Mouse (Mus musculus): Measurements from ENCODE around the gene Thbd. TPM values are rescaled to one million over a fixed set of nuclear protein-coding genes. Genes with fewer than 3 reads are reported as not detected.

Gene Thbd
- polyA plus RNA-seq, 1 experiment from 2014 or later = 1.3 TPM

DNA sequence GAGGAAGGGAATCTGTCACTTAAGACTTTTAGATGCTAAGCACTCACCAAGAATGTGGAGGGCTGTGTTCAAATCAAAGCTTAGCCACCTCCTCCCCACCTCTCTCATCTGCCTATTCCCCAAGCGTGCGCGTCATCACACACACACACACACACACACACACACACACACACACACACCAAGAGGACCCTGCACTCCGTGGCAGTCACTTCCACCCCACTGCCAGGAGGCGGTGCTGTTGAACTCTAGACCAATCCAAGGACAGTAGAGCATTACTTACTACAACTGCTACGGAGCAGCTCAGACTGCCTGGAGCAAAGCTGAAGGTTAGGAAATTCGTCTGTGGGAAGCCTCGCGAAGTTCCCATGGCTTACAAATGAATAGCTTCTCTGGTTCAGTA, 1.2 kb upstream of the Thbd start:
- 33% methylated on average over 9 of the region's 9 CpGs for WGBS
- ATAC-seq (ENCODE audit: low read depth) = peak; percentile 70
- Histone ChIP-seq H3K4me1 (ENCODE audit: control insufficient read depth, insufficient read depth, low read length) (peaks cover 17% of the 10 kb centered on the region), H3K36me3 (ENCODE audit: control insufficient read depth, insufficient read depth, low read length) (no peaks in the 10 kb centered on the region), H3K4me3 (ENCODE audit: low read depth, low read length) (no peak overlapping the region), H3K27ac (ENCODE audit: low read depth, low read length) (no peak overlapping the region), H3K9ac (replicated peaks; ENCODE audit: low read depth, low read length) (no peak overlapping the region), H3K9me3 (ENCODE audit: control insufficient read depth, low read length) (no peaks in the 10 kb centered on the region), H3K4me2 (ENCODE audit: low read depth, low read length) (no peak overlapping the region), H3K27me3 (ENCODE audit: control insufficient read depth, insufficient read depth, low read length) (peaks cover 31% of the 10 kb centered on the region)

DNA sequence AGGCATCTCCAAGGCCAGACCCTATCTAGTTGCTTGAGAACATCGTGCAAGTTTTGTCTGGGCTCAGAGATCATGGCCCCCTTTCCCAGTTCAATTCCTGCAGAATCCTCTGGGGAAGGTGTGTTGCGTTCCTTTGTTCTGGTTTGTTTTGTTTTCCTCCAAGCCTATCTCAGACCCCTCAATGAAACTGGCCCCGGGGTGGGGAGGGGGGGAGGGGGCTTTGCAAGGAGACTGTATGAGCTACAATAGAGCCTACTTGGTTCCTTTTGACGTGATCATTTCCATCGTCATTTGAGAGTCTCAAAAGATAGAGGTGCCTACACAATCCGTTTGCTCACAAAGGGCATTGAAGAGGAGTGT, 753 bp upstream of the Thbd start:
- H3K4me2 ChIP-seq (ENCODE audit: low read depth, low read length) = no peak overlapping the region
- peaks cover 31% of the 10 kb centered on the region for H3K27me3 ChIP-seq (ENCODE audit: control insufficient read depth, insufficient read depth, low read length)
- no peaks in the 10 kb centered on the region for H3K9me3 ChIP-seq (ENCODE audit: control insufficient read depth, low read length)
- WGBS = 18% methylated on average over 6 of the region's 6 CpGs
- H3K36me3 ChIP-seq (ENCODE audit: control insufficient read depth, insufficient read depth, low read length) = no peaks in the 10 kb centered on the region
- H3K4me3 ChIP-seq (ENCODE audit: low read depth, low read length) = no peak overlapping the region
- ATAC-seq (ENCODE audit: low read depth) = no peak
- H3K4me1 ChIP-seq (ENCODE audit: control insufficient read depth, insufficient read depth, low read length) = peaks cover 17% of the 10 kb centered on the region
- no peak overlapping the region for H3K9ac ChIP-seq (replicated peaks; ENCODE audit: low read depth, low read length)
- H3K27ac ChIP-seq (ENCODE audit: low read depth, low read length) = no peak overlapping the region

DNA sequence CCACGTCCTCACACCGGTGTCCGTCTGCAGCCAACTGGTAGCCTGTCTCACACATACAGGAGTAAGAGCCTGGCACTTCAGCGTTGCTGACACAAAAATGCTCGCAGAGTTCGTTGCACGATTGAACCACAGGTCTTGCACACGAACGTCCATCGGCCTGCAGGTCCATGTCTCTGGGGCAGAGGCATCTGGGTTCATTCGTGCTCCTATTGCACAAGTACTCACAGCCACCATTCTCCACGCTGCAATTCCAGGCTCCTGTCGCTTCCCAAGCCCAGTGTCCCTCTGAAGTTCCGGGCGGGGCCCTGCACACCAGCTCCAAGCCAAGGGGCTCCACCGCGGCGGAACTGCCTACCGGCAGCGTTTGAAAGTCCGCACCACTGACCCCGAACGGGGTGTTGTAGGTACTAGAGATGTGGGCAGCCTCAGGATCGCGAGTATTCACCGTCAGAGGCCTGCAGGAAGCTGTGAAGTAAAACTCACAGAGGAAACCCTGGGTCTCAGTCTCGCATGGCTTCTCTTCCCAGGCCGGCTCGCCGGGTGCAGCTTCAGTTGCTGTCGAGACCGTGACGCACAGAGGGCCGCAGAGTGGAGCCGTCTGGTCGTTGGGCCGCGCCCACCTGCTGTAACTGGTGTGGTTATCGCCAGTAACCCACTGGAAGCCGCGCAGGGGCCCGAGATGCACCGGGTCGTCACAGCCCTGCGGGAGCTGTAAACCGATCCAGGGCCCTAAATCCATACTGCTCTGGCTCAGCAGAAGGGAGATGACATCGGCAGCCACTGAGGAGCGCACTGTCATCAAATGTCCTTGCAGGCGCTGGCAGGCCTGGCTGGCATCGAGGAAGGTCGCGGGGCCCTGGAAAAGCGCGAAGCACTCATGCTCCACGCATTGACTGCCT, 768 bp downstream of the Thbd start:
- H3K4me2 ChIP-seq (ENCODE audit: low read depth, low read length) = peak overlapping the region; percentile 62
- peaks cover 17% of the 10 kb centered on the region for H3K4me1 ChIP-seq (ENCODE audit: control insufficient read depth, insufficient read depth, low read length)
- peaks cover 31% of the 10 kb centered on the region for H3K27me3 ChIP-seq (ENCODE audit: control insufficient read depth, insufficient read depth, low read length)
- H3K9me3 ChIP-seq (ENCODE audit: control insufficient read depth, low read length) = no peaks in the 10 kb centered on the region
- peak overlapping the region; percentile 30 for H3K4me3 ChIP-seq (ENCODE audit: low read depth, low read length)
- H3K36me3 ChIP-seq (ENCODE audit: control insufficient read depth, insufficient read depth, low read length) = no peaks in the 10 kb centered on the region
- H3K9ac ChIP-seq (replicated peaks; ENCODE audit: low read depth, low read length) = peak overlapping the region; percentile 41; the same call in 1 of the 2 replicates
- ATAC-seq (ENCODE audit: low read depth) = peak; percentile 65
- WGBS = 3% methylated on average over 55 of the region's 55 CpGs
- no peak overlapping the region for H3K27ac ChIP-seq (ENCODE audit: low read depth, low read length)

DNA sequence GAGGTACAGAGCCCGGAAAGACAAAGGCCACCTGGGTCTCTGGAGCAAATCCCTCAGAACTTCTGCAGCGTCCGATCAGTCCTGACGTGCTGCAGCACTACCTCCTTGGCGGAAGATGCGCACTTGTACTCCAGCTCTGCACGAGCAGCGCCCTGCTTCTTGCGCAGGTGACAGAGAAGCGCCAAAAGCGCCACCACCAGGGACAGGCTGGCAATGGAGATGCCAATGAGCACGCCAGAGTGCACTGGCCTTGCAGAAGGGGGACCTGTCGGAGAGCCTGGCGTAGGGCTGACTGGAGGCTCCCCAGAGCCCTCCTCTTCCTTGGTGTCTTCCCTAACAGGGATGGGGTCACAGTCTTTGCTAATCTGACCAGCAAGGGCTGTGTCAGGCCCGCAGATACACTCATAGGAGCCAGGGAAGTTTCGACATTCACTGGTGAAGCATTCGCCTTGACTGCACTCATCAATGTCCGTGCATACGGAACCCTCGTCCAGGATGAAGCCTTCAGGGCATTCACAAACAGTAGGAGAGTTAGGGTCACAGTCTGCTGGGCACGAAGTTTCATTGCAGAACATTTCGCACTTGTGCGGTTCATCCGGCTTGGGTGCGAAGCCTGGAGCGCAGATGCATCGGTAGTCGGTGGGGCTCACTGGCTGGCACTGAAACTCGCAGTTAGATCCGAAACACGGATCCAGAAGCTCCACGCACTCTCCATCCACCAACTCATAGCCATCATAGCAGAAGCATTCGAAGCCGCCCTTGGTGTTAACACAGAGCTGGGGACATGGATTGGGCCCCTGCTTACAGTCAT, 1.6 kb downstream of the Thbd start:
- WGBS = 17% methylated on average over 34 of the region's 34 CpGs
- peaks cover 31% of the 10 kb centered on the region for H3K27me3 ChIP-seq (ENCODE audit: control insufficient read depth, insufficient read depth, low read length)
- ATAC-seq (ENCODE audit: low read depth) = peak; percentile 32; the same call in 1 of the 2 replicates
- H3K4me3 ChIP-seq (ENCODE audit: low read depth, low read length) = peak overlapping the region; percentile 30
- no peak overlapping the region for H3K27ac ChIP-seq (ENCODE audit: low read depth, low read length)
- no peaks in the 10 kb centered on the region for H3K36me3 ChIP-seq (ENCODE audit: control insufficient read depth, insufficient read depth, low read length)
- no peak overlapping the region for H3K9ac ChIP-seq (replicated peaks; ENCODE audit: low read depth, low read length)
- no peaks in the 10 kb centered on the region for H3K9me3 ChIP-seq (ENCODE audit: control insufficient read depth, low read length)
- peaks cover 17% of the 10 kb centered on the region for H3K4me1 ChIP-seq (ENCODE audit: control insufficient read depth, insufficient read depth, low read length)
- H3K4me2 ChIP-seq (ENCODE audit: low read depth, low read length) = peak overlapping the region; percentile 62

DNA sequence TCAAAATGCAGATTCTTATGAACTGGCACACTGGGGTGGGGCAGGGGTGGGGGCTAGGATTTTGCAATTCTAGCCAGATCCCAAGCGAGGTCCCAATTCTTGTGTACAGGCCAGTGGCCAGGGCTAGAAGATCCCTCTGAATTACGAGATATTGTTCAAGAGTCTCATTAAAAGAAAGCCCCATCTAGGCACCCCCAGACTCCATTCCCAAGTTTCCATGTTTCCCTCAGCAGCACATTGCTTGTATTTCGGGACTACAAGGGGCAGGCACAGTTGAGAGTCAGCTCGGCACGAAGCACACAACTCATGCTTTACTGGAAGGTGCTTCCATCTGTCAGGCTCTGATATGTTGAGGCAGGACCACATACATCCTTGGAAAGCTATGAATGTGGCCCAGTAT, 3.1 kb downstream of the Thbd start:
- peaks cover 31% of the 10 kb centered on the region for H3K27me3 ChIP-seq (ENCODE audit: control insufficient read depth, insufficient read depth, low read length)
- no peak for ATAC-seq (ENCODE audit: low read depth)
- no peak overlapping the region for H3K4me2 ChIP-seq (ENCODE audit: low read depth, low read length)
- 78% methylated on average over 5 of the region's 5 CpGs for WGBS
- H3K27ac ChIP-seq (ENCODE audit: low read depth, low read length) = no peak overlapping the region
- H3K36me3 ChIP-seq (ENCODE audit: control insufficient read depth, insufficient read depth, low read length) = no peaks in the 10 kb centered on the region
- H3K9ac ChIP-seq (replicated peaks; ENCODE audit: low read depth, low read length) = no peak overlapping the region
- no peak overlapping the region for H3K4me3 ChIP-seq (ENCODE audit: low read depth, low read length)
- no peaks in the 10 kb centered on the region for H3K9me3 ChIP-seq (ENCODE audit: control insufficient read depth, low read length)
- H3K4me1 ChIP-seq (ENCODE audit: control insufficient read depth, insufficient read depth, low read length) = peaks cover 17% of the 10 kb centered on the region

DNA sequence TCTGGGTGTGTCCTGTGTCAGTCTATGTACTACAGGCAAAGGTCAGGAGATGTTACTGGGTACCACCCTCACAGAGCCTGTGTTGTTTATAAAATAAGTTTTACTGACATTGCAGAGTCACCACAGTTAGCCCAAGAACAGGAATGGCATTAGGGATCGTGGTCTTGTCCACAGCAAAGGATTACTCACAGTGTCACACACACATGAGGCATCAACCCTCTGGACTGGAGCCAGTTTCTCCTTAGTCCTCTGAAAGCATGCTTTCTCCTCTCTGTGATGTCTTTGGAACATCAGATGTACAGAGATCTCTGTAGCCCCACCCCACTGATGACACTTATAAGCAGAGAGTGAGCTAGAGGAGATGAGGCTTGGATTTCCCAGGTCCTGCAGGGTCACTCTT, 5.8 kb downstream of the Thbd start:
- no peaks in the 10 kb centered on the region for H3K36me3 ChIP-seq (ENCODE audit: control insufficient read depth, insufficient read depth, low read length)
- H3K4me1 ChIP-seq (ENCODE audit: control insufficient read depth, insufficient read depth, low read length) = peaks cover 11% of the 10 kb centered on the region
- no peak overlapping the region for H3K4me2 ChIP-seq (ENCODE audit: low read depth, low read length)
- no peak for ATAC-seq (ENCODE audit: low read depth)
- WGBS = 81% methylated on average over 1 of the region's 1 CpGs
- H3K9me3 ChIP-seq (ENCODE audit: control insufficient read depth, low read length) = no peaks in the 10 kb centered on the region
- H3K27ac ChIP-seq (ENCODE audit: low read depth, low read length) = no peak overlapping the region
- no peak overlapping the region for H3K9ac ChIP-seq (replicated peaks; ENCODE audit: low read depth, low read length)
- peaks cover 21% of the 10 kb centered on the region for H3K27me3 ChIP-seq (ENCODE audit: control insufficient read depth, insufficient read depth, low read length)
- no peak overlapping the region for H3K4me3 ChIP-seq (ENCODE audit: low read depth, low read length)

DNA sequence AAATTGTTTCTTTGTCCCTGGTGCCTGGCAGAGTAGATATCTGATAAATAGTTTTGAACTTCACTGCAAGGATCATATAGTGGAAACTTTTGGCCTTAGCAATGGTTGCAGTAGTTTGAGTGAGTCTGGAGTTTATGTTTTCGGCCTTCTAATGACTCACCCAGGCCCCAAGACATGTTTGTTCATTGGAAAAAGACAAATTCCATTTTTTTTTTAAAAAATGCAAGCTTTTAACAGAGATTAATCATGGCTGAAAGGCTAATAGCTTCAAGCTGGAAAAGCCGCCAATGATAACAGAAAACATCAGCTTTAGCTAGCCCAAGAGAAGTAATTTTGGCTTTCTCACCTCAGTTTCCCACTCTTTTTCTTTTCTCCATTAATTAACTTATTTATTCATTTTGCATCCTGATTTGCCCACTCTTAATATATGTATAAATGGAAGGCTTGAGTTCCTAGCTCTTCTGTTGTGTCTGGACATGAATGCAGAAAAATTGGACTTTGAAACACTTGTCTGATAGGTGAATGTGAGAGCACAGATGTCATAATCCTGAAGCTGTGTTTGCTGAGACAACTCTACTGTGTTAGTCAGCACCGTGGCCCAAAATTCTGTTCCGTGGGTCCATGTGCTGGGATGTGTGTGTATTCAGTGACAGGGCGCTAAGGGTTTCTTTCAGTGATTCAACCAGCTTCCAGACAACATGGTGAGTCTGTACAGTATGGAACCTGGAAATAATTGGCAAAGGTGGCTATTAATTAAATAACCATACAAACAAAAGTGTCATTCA, 8.9 kb downstream of the Thbd start:
- no peak overlapping the region for H3K27ac ChIP-seq (ENCODE audit: low read depth, low read length)
- no peak for ATAC-seq (ENCODE audit: low read depth)
- no peak overlapping the region for H3K4me3 ChIP-seq (ENCODE audit: low read depth, low read length)
- no peaks in the 10 kb centered on the region for H3K9me3 ChIP-seq (ENCODE audit: control insufficient read depth, low read length)
- H3K27me3 ChIP-seq (ENCODE audit: control insufficient read depth, insufficient read depth, low read length) = peaks cover 6% of the 10 kb centered on the region
- H3K4me2 ChIP-seq (ENCODE audit: low read depth, low read length) = no peak overlapping the region
- 90% methylated on average over 5 of the region's 5 CpGs for WGBS
- H3K36me3 ChIP-seq (ENCODE audit: control insufficient read depth, insufficient read depth, low read length) = no peaks in the 10 kb centered on the region
- no peak overlapping the region for H3K9ac ChIP-seq (replicated peaks; ENCODE audit: low read depth, low read length)
- 0 out of 2 replicates have a peak, but pooled peaks cover 3% of the 10 kb centered on the region for H3K4me1 ChIP-seq (ENCODE audit: control insufficient read depth, insufficient read depth, low read length)

DNA sequence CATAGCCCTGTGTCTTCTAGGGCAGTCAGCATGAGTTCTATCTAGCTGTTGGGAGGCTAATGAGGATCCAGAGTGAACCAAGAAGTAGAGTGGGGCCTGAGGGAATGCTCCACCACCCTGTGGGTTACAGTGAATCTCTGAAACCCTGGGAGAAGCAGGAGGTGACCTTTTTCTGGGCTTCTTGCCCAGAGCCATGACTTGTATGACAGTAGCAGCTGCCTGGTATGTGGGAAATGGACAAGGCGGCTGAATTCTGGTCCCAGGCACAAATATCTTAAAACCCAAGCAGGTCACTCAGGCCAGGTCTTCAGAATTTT, 10.2 kb downstream of the Thbd start:
- Histone ChIP-seq H3K27me3 (ENCODE audit: control insufficient read depth, insufficient read depth, low read length) (peaks cover 6% of the 10 kb centered on the region), H3K27ac (ENCODE audit: low read depth, low read length) (no peak overlapping the region), H3K4me2 (ENCODE audit: low read depth, low read length) (no peak overlapping the region), H3K9me3 (ENCODE audit: control insufficient read depth, low read length) (no peaks in the 10 kb centered on the region), H3K4me3 (ENCODE audit: low read depth, low read length) (no peak overlapping the region), H3K36me3 (ENCODE audit: control insufficient read depth, insufficient read depth, low read length) (no peaks in the 10 kb centered on the region), H3K9ac (replicated peaks; ENCODE audit: low read depth, low read length) (no peak overlapping the region), H3K4me1 (ENCODE audit: control insufficient read depth, insufficient read depth, low read length) (0 out of 2 replicates have a peak, but pooled peaks cover 3% of the 10 kb centered on the region)
- WGBS = 67% methylated on average over 1 of the region's 1 CpGs
- ATAC-seq (ENCODE audit: low read depth) = no peak

All from neural tube, embryonic 14.5 days (tissue).